Mouse (Mus musculus) ES-Bruce4 (cell line): ENCODE results near the gene Aif1l. TPM values are rescaled to one million over a fixed set of nuclear protein-coding genes. Genes with fewer than 3 reads are reported as not detected.

Source experiments
- H3K27ac ChIP-seq: 2 replicates; pipeline ENCODE4 v1.5.1; 2012; ENCODE audit warnings: low read length, inconsistent platforms; ENCODE audit not compliant: insufficient read depth
- H3K27me3 ChIP-seq: 2 replicates; pipeline ENCODE4 v1.6.1; 2012; ENCODE audit warnings: mild to moderate bottlenecking, low read length, inconsistent platforms; ENCODE audit not compliant: control insufficient read depth, poor library complexity, insufficient read depth, severe bottlenecking
- H3K36me3 ChIP-seq: 2 replicates; pipeline ENCODE4 v1.6.1; 2012; ENCODE audit warnings: inconsistent platforms, mild to moderate bottlenecking, low read length, moderate library complexity; ENCODE audit not compliant: control insufficient read depth, poor library complexity, insufficient read depth, severe bottlenecking
- H3K4me1 ChIP-seq: one replicate; pipeline ENCODE4 v1.8.1; 2011; ENCODE audit warnings: low read length; ENCODE audit not compliant: control insufficient read depth, insufficient read depth
- H3K4me3 ChIP-seq: 2 replicates; pipeline ENCODE4 v1.5.1; 2011; ENCODE audit warnings: low read depth, mild to moderate bottlenecking, low read length
- H3K9ac ChIP-seq: 2 replicates; pipeline ENCODE4 v1.6.1; 2012; ENCODE audit warnings: low read depth, mild to moderate bottlenecking, inconsistent platforms; ENCODE audit not compliant: poor library complexity, severe bottlenecking
- H3K9me3 ChIP-seq: replicated peaks from 2 replicates; pipeline ENCODE4 v1.6.1; 2012; ENCODE audit warnings: mild to moderate bottlenecking, low read length, inconsistent platforms; ENCODE audit not compliant: control insufficient read depth, poor library complexity, insufficient read depth, severe bottlenecking
- CTCF ChIP-seq: IDR thresholded peaks from one replicate; pipeline ENCODE4 v1.8.1; 2011; ENCODE audit warnings: low read depth, low read length
- EP300 ChIP-seq: IDR thresholded peaks from 2 replicates; pipeline ENCODE4 v1.6.1; 2011; ENCODE audit warnings: low read depth, low read length; ENCODE audit not compliant: insufficient read depth
- POLR2A ChIP-seq: IDR thresholded peaks from one replicate; pipeline ENCODE4 v1.8.1; 2011; ENCODE audit warnings: low read length; ENCODE audit not compliant: insufficient read depth
- polyA plus RNA-seq: library from polyadenylated mRNA; stranded (reverse); fragments of >200 nt; gene quantifications from 2 replicates; pipeline ENCODE4 v1.2.4, GENCODE M21; 2011; ENCODE audit warnings: low read depth; ENCODE audit not compliant: missing spikeins, insufficient read depth, insufficient read length

Gene Aif1l
- polyA plus RNA-seq, 1 experiment = 40.5 TPM

GRCm38 (mm10) chr2:31962501-31963224 is 12.7 kb downstream of the Aif1l start:
- no peak overlapping the region for H3K4me3 ChIP-seq
- TF ChIP-seq EP300 (no peak), CTCF (no peak), POLR2A (no peak)
- no peak overlapping the region for H3K27ac ChIP-seq
- H3K36me3 ChIP-seq = no peaks in the 10 kb centered on the region
- no peaks in the 10 kb centered on the region for H3K9me3 ChIP-seq
- H3K9ac ChIP-seq = no peak overlapping the region
- H3K4me1 ChIP-seq = peaks cover 5% of the 10 kb centered on the region
- H3K27me3 ChIP-seq = no peaks in the 10 kb centered on the region

GRCm38 (mm10) chr2:31963491-31963890 is 13.6 kb downstream of the Aif1l start:
- Histone ChIP-seq H3K4me3 (no peak overlapping the region), H3K36me3 (no peaks in the 10 kb centered on the region), H3K27ac (no peak overlapping the region), H3K27me3 (no peaks in the 10 kb centered on the region), H3K9me3 (no peaks in the 10 kb centered on the region), H3K9ac (no peak overlapping the region), H3K4me1 (peaks cover 4% of the 10 kb centered on the region)
- TF ChIP-seq CTCF = no peak
- TF ChIP-seq EP300 = no peak
- no peak for TF ChIP-seq POLR2A

DNA sequence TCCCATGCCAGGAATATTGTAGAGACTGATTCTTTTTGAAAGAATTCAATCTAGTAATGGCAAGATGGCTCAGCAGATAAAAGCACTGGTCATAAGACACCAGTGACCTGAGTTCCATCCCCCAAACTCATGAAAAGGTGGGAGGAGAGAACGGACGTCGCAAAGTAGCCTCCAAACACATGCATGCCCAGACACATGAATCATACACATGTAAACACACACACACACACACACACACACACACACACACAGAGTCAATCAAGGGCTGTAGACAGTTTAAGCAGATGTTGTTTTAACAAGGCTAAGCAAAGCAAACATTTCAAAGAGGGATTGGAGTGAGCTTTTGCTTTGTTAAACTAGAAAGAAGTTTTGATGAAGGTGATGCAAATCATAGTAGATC is 14.3 kb downstream of the Aif1l start:
- TF ChIP-seq EP300 (no peak), POLR2A (no peak), CTCF (no peak)
- H3K9me3 ChIP-seq = no peaks in the 10 kb centered on the region
- no peak overlapping the region for H3K27ac ChIP-seq
- no peak overlapping the region for H3K4me3 ChIP-seq
- no peak overlapping the region for H3K9ac ChIP-seq
- peaks cover 4% of the 10 kb centered on the region for H3K4me1 ChIP-seq
- H3K27me3 ChIP-seq = no peaks in the 10 kb centered on the region
- H3K36me3 ChIP-seq = no peaks in the 10 kb centered on the region

DNA sequence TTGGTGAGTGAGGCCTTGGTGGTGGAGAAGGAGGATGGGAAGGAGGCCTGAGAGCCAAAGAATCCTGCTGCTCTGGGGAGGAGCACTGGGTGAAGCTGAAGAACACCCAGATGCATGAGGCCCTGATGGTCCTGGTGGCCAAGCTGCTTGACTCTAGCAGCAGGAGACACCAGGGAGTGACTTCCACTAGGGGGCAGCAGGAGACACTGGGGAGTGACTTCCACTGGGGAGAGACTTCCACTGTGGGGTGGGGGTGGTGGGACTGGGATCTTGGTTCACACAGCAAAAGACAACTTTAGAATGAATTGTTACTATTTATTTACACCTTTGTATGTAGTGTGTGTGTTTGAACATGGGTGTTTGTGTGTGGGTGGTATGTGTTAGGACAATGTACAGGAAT is 15.2 kb downstream of the Aif1l start:
- H3K36me3 ChIP-seq = no peaks in the 10 kb centered on the region
- H3K4me1 ChIP-seq = peaks cover 4% of the 10 kb centered on the region
- H3K27me3 ChIP-seq = no peaks in the 10 kb centered on the region
- TF ChIP-seq EP300 (no peak), POLR2A (no peak), CTCF (peak; percentile 85)
- no peaks in the 10 kb centered on the region for H3K9me3 ChIP-seq
- no peak overlapping the region for H3K27ac ChIP-seq
- H3K4me3 ChIP-seq = no peak overlapping the region
- H3K9ac ChIP-seq = no peak overlapping the region

DNA sequence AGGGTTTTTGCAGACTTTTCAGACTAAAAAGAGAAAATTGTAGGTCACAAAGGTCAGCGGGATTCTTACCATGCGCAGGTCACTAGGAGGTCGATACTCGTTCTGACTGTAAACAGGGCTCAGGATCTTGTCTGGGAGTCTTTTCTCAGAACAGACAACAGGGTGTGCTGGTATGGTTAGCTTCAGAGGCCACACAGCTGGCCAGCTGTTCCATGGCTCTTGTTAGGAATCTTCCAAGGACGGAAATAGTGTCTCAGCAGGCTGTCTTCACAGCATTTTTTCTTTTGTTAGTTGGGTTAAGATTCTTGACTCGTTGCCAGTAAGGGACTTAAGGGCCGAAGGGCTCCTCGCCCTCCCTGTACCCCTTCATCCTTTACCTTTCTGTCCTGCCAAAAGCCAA is 16.9 kb downstream of the Aif1l start:
- Histone ChIP-seq H3K27ac (no peak overlapping the region), H3K4me1 (peaks cover under 1% of the 10 kb centered on the region), H3K9ac (no peak overlapping the region), H3K4me3 (no peak overlapping the region), H3K27me3 (no peaks in the 10 kb centered on the region), H3K36me3 (no peaks in the 10 kb centered on the region), H3K9me3 (no peaks in the 10 kb centered on the region)
- TF ChIP-seq CTCF = no peak
- TF ChIP-seq POLR2A = no peak
- no peak for TF ChIP-seq EP300

GRCm38 (mm10) chr2:31972589-31972988 is 22.6 kb downstream of the Aif1l start:
- H3K27ac ChIP-seq = no peak overlapping the region
- H3K36me3 ChIP-seq = peaks cover 11% of the 10 kb centered on the region
- no peaks in the 10 kb centered on the region for H3K4me1 ChIP-seq
- TF ChIP-seq EP300 (no peak), CTCF (no peak), POLR2A (no peak)
- H3K9ac ChIP-seq = no peak overlapping the region
- no peak overlapping the region for H3K4me3 ChIP-seq
- no peaks in the 10 kb centered on the region for H3K9me3 ChIP-seq
- no peaks in the 10 kb centered on the region for H3K27me3 ChIP-seq
